Mouse (Mus musculus): ENCODE measurements around the gene Trabd2b. TPM values are rescaled to one million over a fixed set of nuclear protein-coding genes. Genes with fewer than 3 reads are reported as not detected.

The Trabd2b gene
- total and polyA plus RNA-seq, 3 experiments, result 29.1 to 69.8 (median 60.1) TPM

GRCm38 (mm10) chr4:114434766-114435165 lies 28.2 kb downstream of the Trabd2b start:
- no peaks in the 10 kb centered on the region for H3K79me2 ChIP-seq (replicated peaks; ENCODE audit: control insufficient read depth, insufficient read depth, low read length)
- no peak for DNase-seq
- H3K9ac ChIP-seq (ENCODE audit: low read depth, low read length), result no peak overlapping the region
- intact Hi-C loops (cut with DNase I), result no loop called here
- TF ChIP-seq EP300 (IDR thresholded peaks at IDR 0.05; ENCODE audit: insufficient read depth, low read depth, low read length), result no peak
- TF ChIP-seq CTCF (IDR thresholded peaks at IDR 0.05), result no peak
- no peak for TF ChIP-seq POLR2A (IDR thresholded peaks at IDR 0.05; ENCODE audit: insufficient read depth, low read depth, low read length)
- H3K4me3 ChIP-seq, result no peak overlapping the region
- peaks cover 1% of the 10 kb centered on the region; the same call in 1 of the 2 replicates for H3K4me1 ChIP-seq (ENCODE audit: control insufficient read depth, insufficient read depth, low read length)
- H3K27me3 ChIP-seq (ENCODE audit: control insufficient read depth, insufficient read depth, low read length), result no peaks in the 10 kb centered on the region
- H3K27ac ChIP-seq, result no peak overlapping the region
- H3K36me3 ChIP-seq (ENCODE audit: control insufficient read depth, insufficient read depth, low read length), result no peaks in the 10 kb centered on the region; the same call in 1 of the 2 replicates
- 66% methylated on average over 1 of the region's 1 CpGs for WGBS

- WGBS, result 34% methylated on average over 7 of the region's 7 CpGs
- Histone ChIP-seq H3K27ac (no peak overlapping the region), H3K79me2 (replicated peaks; ENCODE audit: control insufficient read depth, insufficient read depth, low read length) (no peaks in the 10 kb centered on the region), H3K4me3 (no peak overlapping the region), H3K36me3 (ENCODE audit: control insufficient read depth, insufficient read depth, low read length) (no peaks in the 10 kb centered on the region; the same call in 1 of the 2 replicates), H3K9ac (ENCODE audit: low read depth, low read length) (no peak overlapping the region), H3K27me3 (ENCODE audit: control insufficient read depth, insufficient read depth, low read length) (no peaks in the 10 kb centered on the region), H3K4me1 (ENCODE audit: control insufficient read depth, insufficient read depth, low read length) (peaks cover 1% of the 10 kb centered on the region; the same call in 1 of the 2 replicates)
- TF ChIP-seq POLR2A (IDR thresholded peaks at IDR 0.05; ENCODE audit: insufficient read depth, low read depth, low read length), result no peak
- 0 out of 2 replicates have a peak, but pooled peaks have one; percentile 19 for TF ChIP-seq EP300 (IDR thresholded peaks at IDR 0.05; ENCODE audit: insufficient read depth, low read depth, low read length)
- intact Hi-C loops (cut with DNase I), result no loop called here
- DNase-seq, result no peak
Measured at GRCm38 (mm10) chr4:114435381-114435780, 28.9 kb downstream of the Trabd2b start.

- Histone ChIP-seq H3K4me3 (no peak overlapping the region), H3K9ac (ENCODE audit: low read depth, low read length) (no peak overlapping the region), H3K79me2 (replicated peaks; ENCODE audit: control insufficient read depth, insufficient read depth, low read length) (no peaks in the 10 kb centered on the region), H3K4me1 (ENCODE audit: control insufficient read depth, insufficient read depth, low read length) (no peaks in the 10 kb centered on the region; the same call in 1 of the 2 replicates), H3K36me3 (ENCODE audit: control insufficient read depth, insufficient read depth, low read length) (peaks cover 1% of the 10 kb centered on the region; the same call in 1 of the 2 replicates), H3K27ac (no peak overlapping the region), H3K27me3 (ENCODE audit: control insufficient read depth, insufficient read depth, low read length) (no peaks in the 10 kb centered on the region)
- WGBS, result 71% methylated on average over 2 of the region's 2 CpGs
- no peak for DNase-seq
- intact Hi-C loops (cut with DNase I), result no loop called here
- TF ChIP-seq POLR2A (IDR thresholded peaks at IDR 0.05; ENCODE audit: insufficient read depth, low read depth, low read length) (no peak), CTCF (IDR thresholded peaks at IDR 0.05) (peak; percentile 35), EP300 (IDR thresholded peaks at IDR 0.05; ENCODE audit: insufficient read depth, low read depth, low read length) (no peak)
Measured at GRCm38 (mm10) chr4:114438764-114439163, 32.2 kb downstream of the Trabd2b start.

GRCm38 (mm10) chr4:114442186-114442585 lies 35.7 kb downstream of the Trabd2b start:
- Histone ChIP-seq H3K4me3 (no peak overlapping the region), H3K27me3 (ENCODE audit: control insufficient read depth, insufficient read depth, low read length) (no peaks in the 10 kb centered on the region), H3K9ac (ENCODE audit: low read depth, low read length) (no peak overlapping the region), H3K27ac (no peak overlapping the region), H3K79me2 (replicated peaks; ENCODE audit: control insufficient read depth, insufficient read depth, low read length) (no peaks in the 10 kb centered on the region), H3K36me3 (ENCODE audit: control insufficient read depth, insufficient read depth, low read length) (peaks cover 1% of the 10 kb centered on the region; the same call in 1 of the 2 replicates), H3K4me1 (ENCODE audit: control insufficient read depth, insufficient read depth, low read length) (no peaks in the 10 kb centered on the region; the same call in 1 of the 2 replicates)
- WGBS, result 39% methylated on average over 2 of the region's 2 CpGs
- intact Hi-C loops (cut with DNase I), result loop anchor here (5.0 to 10.0 kb wide), 2 partner anchors 35 to 97 kb away; partner anchors contain the start of gene Trabd2b
- TF ChIP-seq CTCF (IDR thresholded peaks at IDR 0.05) (peak; percentile 69), EP300 (IDR thresholded peaks at IDR 0.05; ENCODE audit: insufficient read depth, low read depth, low read length) (no peak)
- DNase-seq, result no peak

- 62% methylated on average over 3 of the region's 3 CpGs for WGBS
- no peak for DNase-seq
- TF ChIP-seq POLR2A (IDR thresholded peaks at IDR 0.05; ENCODE audit: insufficient read depth, low read depth, low read length) (no peak), EP300 (IDR thresholded peaks at IDR 0.05; ENCODE audit: insufficient read depth, low read depth, low read length) (no peak), CTCF (IDR thresholded peaks at IDR 0.05) (no peak)
- Histone ChIP-seq H3K4me3 (no peak overlapping the region), H3K36me3 (ENCODE audit: control insufficient read depth, insufficient read depth, low read length) (peaks cover 1% of the 10 kb centered on the region; the same call in 1 of the 2 replicates), H3K27ac (no peak overlapping the region), H3K79me2 (replicated peaks; ENCODE audit: control insufficient read depth, insufficient read depth, low read length) (no peaks in the 10 kb centered on the region), H3K4me1 (ENCODE audit: control insufficient read depth, insufficient read depth, low read length) (no peaks in the 10 kb centered on the region; the same call in 1 of the 2 replicates), H3K27me3 (ENCODE audit: control insufficient read depth, insufficient read depth, low read length) (no peaks in the 10 kb centered on the region), H3K9ac (ENCODE audit: low read depth, low read length) (no peak overlapping the region)
- intact Hi-C loops (cut with DNase I), result loop anchor here (5.0 to 10.0 kb wide), 2 partner anchors 35 to 98 kb away; partner anchors contain the start of gene Trabd2b
Measured at GRCm38 (mm10) chr4:114442661-114443060, 36.1 kb downstream of the Trabd2b start.

DNA sequence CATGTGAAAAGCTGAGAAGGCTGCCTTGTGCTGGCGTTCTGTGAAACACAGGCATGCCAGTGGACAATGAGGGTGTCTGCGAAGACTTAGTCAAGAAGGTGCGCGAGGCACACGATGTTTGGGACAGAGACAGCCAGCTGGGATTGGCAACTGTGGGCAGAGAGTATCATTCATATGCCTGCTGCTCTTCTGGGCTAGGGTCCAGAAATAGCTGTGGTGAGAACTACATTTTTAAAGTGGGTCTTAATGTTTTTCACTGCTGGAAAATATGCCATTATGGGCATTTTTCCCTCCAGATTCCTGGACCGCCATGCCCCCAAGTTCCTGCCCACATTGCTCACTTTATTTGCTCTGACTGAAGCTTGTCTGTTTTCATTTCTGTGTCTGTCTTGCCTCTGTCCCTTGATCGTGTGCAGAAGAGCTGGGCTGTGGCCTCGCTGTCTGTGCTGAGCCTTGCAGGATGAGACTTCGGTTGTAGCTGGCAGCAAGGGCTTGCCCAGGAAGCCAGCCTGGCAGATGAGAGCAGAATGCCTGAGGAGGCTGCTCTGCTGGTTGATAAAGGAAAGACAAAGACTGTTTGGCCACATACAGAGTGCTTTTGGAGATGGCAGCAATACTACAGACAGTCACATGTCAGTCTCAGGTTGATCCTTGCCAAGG lies 42.0 kb downstream of the Trabd2b start:
- Histone ChIP-seq H3K27me3 (ENCODE audit: control insufficient read depth, insufficient read depth, low read length) (no peaks in the 10 kb centered on the region), H3K4me1 (ENCODE audit: control insufficient read depth, insufficient read depth, low read length) (peaks cover 7% of the 10 kb centered on the region; the same call in 1 of the 2 replicates), H3K4me3 (no peak overlapping the region), H3K9ac (ENCODE audit: low read depth, low read length) (no peak overlapping the region), H3K79me2 (replicated peaks; ENCODE audit: control insufficient read depth, insufficient read depth, low read length) (no peaks in the 10 kb centered on the region), H3K27ac (no peak overlapping the region; the same call in 1 of the 2 replicates), H3K36me3 (ENCODE audit: control insufficient read depth, insufficient read depth, low read length) (peaks cover 4% of the 10 kb centered on the region)
- intact Hi-C loops (cut with DNase I), result loop anchor here (10.0 kb wide), 1 partner anchor 104 kb away; no protein-coding TSS in a partner anchor
- 59% methylated on average over 9 of the region's 9 CpGs for WGBS
- no peak for TF ChIP-seq EP300 (IDR thresholded peaks at IDR 0.05; ENCODE audit: insufficient read depth, low read depth, low read length)
- TF ChIP-seq POLR2A (IDR thresholded peaks at IDR 0.05; ENCODE audit: insufficient read depth, low read depth, low read length), result no peak
- no peak for TF ChIP-seq CTCF (IDR thresholded peaks at IDR 0.05)
- no peak for DNase-seq

All from heart, adult 2 months (tissue).